Mouse (Mus musculus) neural tube, embryonic 11.5 days (tissue): Measurements from ENCODE around the gene Fam217b. TPM values are rescaled to one million over a fixed set of nuclear protein-coding genes. Genes with fewer than 3 reads are reported as not detected.

Source experiments
- ATAC-seq: fragments of 200-750 bp; cut with Nextera tagmentation; 2 replicates; pipeline ENCODE4 v1.8.0; 2017; ENCODE audit warnings: moderate number of reproducible peaks, mild to moderate bottlenecking, moderate TSS enrichment, moderate library complexity; ENCODE audit not compliant: insufficient read depth, low FRiP score, low TSS enrichment
- DNase-seq: peaks from one replicate; pipeline ENCODE4 v3.0.0-alpha.2; 2015; ENCODE audit warnings: low spot score
- H3K27ac ChIP-seq: fragments of 300-500 bp; sonication (generic); 2 replicates; pipeline ENCODE4 v1.5.1; 2014; ENCODE audit warnings: low read depth, mild to moderate bottlenecking, low read length
- H3K27me3 ChIP-seq: fragments of 300-500 bp; sonication (generic); 2 replicates; pipeline ENCODE4 v1.6.1; 2014; ENCODE audit warnings: mild to moderate bottlenecking, low read length, mixed read lengths; ENCODE audit not compliant: control insufficient read depth, insufficient read depth
- H3K36me3 ChIP-seq: fragments of 300-500 bp; sonication (generic); 2 replicates; pipeline ENCODE4 v1.6.1; 2014; ENCODE audit warnings: mild to moderate bottlenecking, low read length, moderate library complexity, mixed read lengths; ENCODE audit not compliant: control insufficient read depth, insufficient read depth
- H3K4me1 ChIP-seq: fragments of 300-500 bp; sonication (generic); 2 replicates; pipeline ENCODE4 v1.6.1; 2014; ENCODE audit warnings: low read length, mixed read lengths; ENCODE audit not compliant: control insufficient read depth, insufficient read depth
- H3K4me2 ChIP-seq: fragments of 300-500 bp; sonication (generic); 2 replicates; pipeline ENCODE4 v1.6.1; 2014; ENCODE audit warnings: low read depth, mild to moderate bottlenecking, moderate library complexity
- H3K4me3 ChIP-seq: fragments of 300-500 bp; sonication (generic); 2 replicates; pipeline ENCODE4 v1.5.1; 2014; ENCODE audit warnings: low read depth, low read length
- H3K9ac ChIP-seq: fragments of 300-500 bp; sonication (generic); 2 replicates; pipeline ENCODE4 v1.6.1; 2014; ENCODE audit warnings: mild to moderate bottlenecking, low read length
- H3K9me3 ChIP-seq: fragments of 300-500 bp; sonication (generic); 2 replicates; pipeline ENCODE4 v1.6.1; 2016; ENCODE audit warnings: low read length; ENCODE audit not compliant: control insufficient read depth
- WGBS: fragments of 180-500 bp; shearing (Covaris S2); extraction: QIAGEN DNeasy Blood & Tissue Kit; methylation state at CpG from one replicate; pipeline ENCODE4 v1.1.7; 2014; 5-methylcytosine and 5-hydroxymethylcytosine counted together
- polyA plus RNA-seq: library from polyadenylated mRNA; unstranded; fragments of >200 nt; fragmentation: Nextera tagmentation; extraction: Ambion mirVana; gene quantifications from 2 replicates; pipeline ENCODE4 v1.2.1, GENCODE M21; 2014

The Fam217b gene
- polyA plus RNA-seq, 1 experiment from 2014 or later: 3.5 TPM

GRCm38 (mm10) chr2:178454664-178455516 is 40.6 kb downstream of the Fam217b start:
- WGBS: 23% methylated on average over 17 of the region's 17 CpGs
- peak; percentile 73 for ATAC-seq
- Histone ChIP-seq H3K4me1 (peaks cover 12% of the 10 kb centered on the region), H3K27ac (peak overlapping the region; percentile 63), H3K4me2 (peak overlapping the region; percentile 14; the same call in 1 of the 2 replicates), H3K36me3 (no peaks in the 10 kb centered on the region), H3K4me3 (no peak overlapping the region), H3K27me3 (no peaks in the 10 kb centered on the region), H3K9me3 (no peaks in the 10 kb centered on the region), H3K9ac (no peak overlapping the region)
- peak; percentile 37 for DNase-seq

GRCm38 (mm10) chr2:178457414-178457813 is 43.1 kb downstream of the Fam217b start:
- H3K9ac ChIP-seq: no peak overlapping the region
- peaks cover 12% of the 10 kb centered on the region for H3K4me1 ChIP-seq
- H3K4me3 ChIP-seq: no peak overlapping the region
- WGBS: 91% methylated on average over 6 of the region's 6 CpGs
- H3K27me3 ChIP-seq: no peaks in the 10 kb centered on the region
- no peaks in the 10 kb centered on the region for H3K9me3 ChIP-seq
- DNase-seq (no peak), ATAC-seq (no peak)
- H3K4me2 ChIP-seq: no peak overlapping the region
- no peak overlapping the region for H3K27ac ChIP-seq
- no peaks in the 10 kb centered on the region for H3K36me3 ChIP-seq

DNA sequence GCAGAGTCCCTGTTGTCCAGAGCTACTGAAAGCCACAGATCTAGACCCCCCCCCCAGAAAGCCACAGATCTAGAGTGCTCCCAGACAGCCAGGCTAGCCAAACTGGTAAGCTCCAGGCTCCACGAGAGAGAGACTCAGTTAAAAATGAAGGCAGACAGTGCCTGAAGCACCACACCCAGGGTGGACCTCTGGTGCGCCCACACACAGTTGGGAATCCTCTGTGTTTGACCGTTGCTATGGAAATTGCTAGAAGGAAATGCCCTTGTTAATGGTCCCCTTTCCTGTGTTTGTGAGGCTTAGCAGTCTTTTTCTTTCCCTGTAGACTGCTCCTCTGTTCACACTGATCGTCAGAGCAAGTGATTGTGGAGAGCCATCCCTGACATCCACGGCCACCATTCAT is 46.0 kb downstream of the Fam217b start:
- no peaks in the 10 kb centered on the region for H3K27me3 ChIP-seq
- ATAC-seq (no peak), DNase-seq (no peak)
- no peak overlapping the region for H3K9ac ChIP-seq
- H3K9me3 ChIP-seq: no peaks in the 10 kb centered on the region
- H3K36me3 ChIP-seq: no peaks in the 10 kb centered on the region
- H3K4me1 ChIP-seq: peaks cover 3% of the 10 kb centered on the region; the same call in 1 of the 2 replicates
- no peak overlapping the region for H3K4me2 ChIP-seq
- no peak overlapping the region for H3K4me3 ChIP-seq
- no peak overlapping the region for H3K27ac ChIP-seq
- 72% methylated on average over 5 of the region's 5 CpGs for WGBS

DNA sequence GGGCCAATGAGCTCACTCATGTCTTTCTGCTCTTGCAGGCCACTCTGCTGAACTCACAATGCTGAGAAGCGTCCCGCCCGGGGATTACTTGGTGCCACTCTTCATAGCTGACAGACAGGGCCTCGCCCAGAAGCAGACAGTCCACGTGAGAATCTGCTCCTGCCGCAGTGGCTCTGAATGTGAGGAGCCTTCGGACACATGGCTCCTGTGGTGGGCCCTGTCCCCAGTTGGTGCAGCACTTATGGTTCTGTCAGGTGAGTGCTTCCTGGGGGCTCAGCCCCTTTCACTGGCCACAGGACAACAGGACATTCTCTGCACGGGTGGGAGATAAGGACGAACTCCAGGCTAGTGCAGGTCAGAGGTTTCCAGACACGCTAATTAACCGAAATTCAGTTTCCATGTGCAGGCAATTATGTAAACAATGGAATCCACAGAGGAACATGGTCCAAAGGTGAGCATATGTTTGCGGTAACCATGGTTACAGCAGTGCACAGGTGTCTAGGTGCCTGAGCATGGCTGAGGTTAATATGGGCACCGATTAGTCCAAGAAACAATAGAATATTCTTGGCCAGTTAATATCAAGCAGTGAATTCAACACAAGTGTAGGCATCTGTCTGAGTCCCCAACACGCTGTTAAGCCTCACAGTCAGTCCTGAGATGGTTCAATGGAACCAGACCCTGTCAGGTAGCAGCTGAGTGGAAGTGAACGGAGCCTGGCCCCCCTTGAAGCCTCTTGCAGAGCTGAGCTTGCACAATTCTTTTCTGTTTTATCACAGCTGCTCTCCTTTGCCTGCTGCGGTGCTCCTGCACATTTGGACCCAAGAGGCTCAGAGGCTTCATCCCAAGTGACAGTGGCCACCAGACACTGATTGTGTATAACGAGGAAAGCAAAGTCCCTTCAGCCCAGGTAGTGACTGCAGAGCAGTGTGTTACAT is 57.5 kb downstream of the Fam217b start:
- no peak overlapping the region for H3K4me2 ChIP-seq
- H3K27ac ChIP-seq: no peak overlapping the region
- ATAC-seq (no peak), DNase-seq (no peak)
- no peaks in the 10 kb centered on the region for H3K4me1 ChIP-seq
- no peak overlapping the region for H3K9ac ChIP-seq
- no peaks in the 10 kb centered on the region for H3K36me3 ChIP-seq
- 85% methylated on average over 17 of the region's 17 CpGs for WGBS
- H3K4me3 ChIP-seq: no peak overlapping the region
- H3K9me3 ChIP-seq: no peaks in the 10 kb centered on the region
- no peaks in the 10 kb centered on the region for H3K27me3 ChIP-seq

DNA sequence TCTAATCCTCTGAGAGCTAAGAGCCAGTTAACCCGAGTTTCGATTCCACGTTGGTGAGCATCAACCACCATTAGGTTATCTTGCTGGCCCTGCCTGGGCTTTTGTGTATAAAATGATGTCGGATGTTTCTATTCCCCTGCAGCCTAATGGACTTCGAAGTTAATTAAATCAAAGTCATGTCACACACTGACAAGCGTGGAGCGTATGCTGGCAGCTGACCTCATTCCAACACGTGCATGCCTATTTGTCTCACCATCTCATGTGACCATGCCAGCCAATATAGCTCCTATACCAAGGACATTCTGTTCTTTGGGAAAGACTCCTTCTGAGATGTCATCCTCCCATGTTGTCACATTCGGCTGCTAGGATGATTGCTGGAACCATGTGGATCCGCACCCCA is 59.6 kb downstream of the Fam217b start:
- 91% methylated on average over 10 of the region's 10 CpGs for WGBS
- Histone ChIP-seq H3K4me1 (no peaks in the 10 kb centered on the region), H3K27ac (no peak overlapping the region), H3K4me2 (no peak overlapping the region), H3K9ac (no peak overlapping the region), H3K4me3 (no peak overlapping the region), H3K9me3 (no peaks in the 10 kb centered on the region), H3K27me3 (no peaks in the 10 kb centered on the region), H3K36me3 (no peaks in the 10 kb centered on the region)
- ATAC-seq: no peak
- no peak for DNase-seq

Other genes starting within 250 kb of the Fam217b start
- gene Sycp2, start 6.8 kb upstream of the Fam217b start, polyA plus RNA-seq: 0.09 and 0.14 TPM in 2 replicates
- gene Ppp1r3d, start 52 bp upstream of the Fam217b start, polyA plus RNA-seq: 3.1 and 3.4 TPM in 2 replicates
- gene Cdh26, start 16.0 kb downstream of the Fam217b start, polyA plus RNA-seq: 0.15 and 0.34 TPM in 2 replicates